Mouse (Mus musculus): ENCODE measurements at regions not wholly inside any gene's neighbourhood (a gene's known extent, or its start where the extent isn't known, plus 50 kb on each side); places are given as distances from the start of the nearest gene placed in this dataset.

DNA sequence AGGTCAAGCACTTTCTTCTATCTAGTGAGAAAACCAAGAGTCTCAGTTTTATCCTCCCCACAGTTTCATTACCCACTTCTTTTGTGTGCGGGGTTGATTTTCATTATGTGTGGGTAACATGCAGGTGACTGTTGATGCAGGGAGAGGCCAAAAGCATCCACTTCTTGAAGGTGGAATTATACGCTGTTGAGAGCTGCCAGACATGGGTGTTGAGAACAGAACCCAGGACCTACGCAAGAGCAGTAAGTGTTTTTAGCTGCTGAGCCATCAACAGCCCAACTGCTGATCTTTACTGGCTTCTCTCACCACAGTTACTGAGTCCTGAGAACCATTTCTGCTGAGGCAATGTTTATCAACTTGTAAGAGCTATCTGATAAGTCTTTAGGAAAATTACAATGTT is 272.4 kb upstream of the Hnrnpa3 start:
- Histone ChIP-seq H3K4me3 (ENCODE audit: control insufficient read depth in 1 of 2, insufficient read depth in 1 of 2, low read depth in 2 of 2, low read length in 2 of 2) (no peak overlapping the region), H3K9ac (ENCODE audit: control insufficient read depth, low read depth, low read length, poor library complexity, severe bottlenecking) (no peak overlapping the region), H3K9me3 (replicated peaks; ENCODE audit: insufficient read depth, low read length) (no peaks in the 10 kb centered on the region), H3K27me3 (ENCODE audit: control insufficient read depth in 1 of 2, insufficient read depth in 2 of 2, low read length in 2 of 2) (peaks cover 0 to 6% of the 10 kb centered on the region in 2 experiments), H3K36me3 (ENCODE audit: control insufficient read depth in 1 of 2, insufficient read depth in 2 of 2, low read length in 2 of 2) (no peaks in the 10 kb centered on the region), H3K79me2 (ENCODE audit: control insufficient read depth, insufficient read depth, low read length, poor library complexity) (no peaks in the 10 kb centered on the region), H3K27ac (ENCODE audit: control insufficient read depth, low read depth, low read length) (no peak overlapping the region), H3K4me1 (ENCODE audit: control insufficient read depth in 1 of 2, insufficient read depth in 2 of 2, low read length in 2 of 2) (no peaks in the 10 kb centered on the region)
- no peak for TF ChIP-seq NRF1 (IDR thresholded peaks at IDR 0.05; ENCODE audit: insufficient read depth, low read depth, low read length, poor library complexity, severe bottlenecking)
- TF ChIP-seq USF2 (IDR thresholded peaks at IDR 0.05; ENCODE audit: borderline replicate concordance in 1 of 2, insufficient read depth in 1 of 2, low read depth in 1 of 2, low read length in 2 of 2), result no peak
- no peak for TF ChIP-seq JUND (IDR thresholded peaks at IDR 0.05; ENCODE audit: low read depth, low read length)
- no peak for TF ChIP-seq MEF2A (IDR thresholded peaks at IDR 0.05; ENCODE audit: extremely low read depth, insufficient replicate concordance, low read depth, low read length, poor library complexity, severe bottlenecking)
- TF ChIP-seq ZKSCAN1 (IDR thresholded peaks at IDR 0.05; ENCODE audit: low read depth, low read length), result no peak
- no peak for TF ChIP-seq EP300 (IDR thresholded peaks at IDR 0.05; ENCODE audit: low read depth in 1 of 2, low read length in 2 of 2)
- no peak for TF ChIP-seq USF1 (IDR thresholded peaks at IDR 0.05; ENCODE audit: low read depth, low read length)
- no peak for TF ChIP-seq RCOR1 (IDR thresholded peaks at IDR 0.05; ENCODE audit: low read depth, low read length)
- no peak for TF ChIP-seq MXI1 (IDR thresholded peaks at IDR 0.05; ENCODE audit: low read depth, low read length)
- TF ChIP-seq BHLHE40 (IDR thresholded peaks at IDR 0.05; ENCODE audit: borderline replicate concordance, low read depth, low read length), result no peak
- no peak for TF ChIP-seq MYB (IDR thresholded peaks at IDR 0.05; ENCODE audit: low read depth, low read length)
- TF ChIP-seq E2F4 (IDR thresholded peaks at IDR 0.05; ENCODE audit: borderline replicate concordance, low read depth, low read length), result no peak
- TF ChIP-seq RAD21 (IDR thresholded peaks at IDR 0.05; ENCODE audit: low read depth, low read length), result no peak
- no peak for TF ChIP-seq ZMIZ1 (IDR thresholded peaks at IDR 0.05; ENCODE audit: low read depth, low read length)
- no peak for TF ChIP-seq TAL1 (IDR thresholded peaks at IDR 0.05; ENCODE audit: low read length)
- no peak for TF ChIP-seq ETS1 (IDR thresholded peaks at IDR 0.05; ENCODE audit: low read depth, low read length)
- TF ChIP-seq TCF12 (IDR thresholded peaks at IDR 0.05; ENCODE audit: low read depth, low read length), result no peak
- DNase-seq (ENCODE audit: low read depth, low spot score), result no peak

DNA sequence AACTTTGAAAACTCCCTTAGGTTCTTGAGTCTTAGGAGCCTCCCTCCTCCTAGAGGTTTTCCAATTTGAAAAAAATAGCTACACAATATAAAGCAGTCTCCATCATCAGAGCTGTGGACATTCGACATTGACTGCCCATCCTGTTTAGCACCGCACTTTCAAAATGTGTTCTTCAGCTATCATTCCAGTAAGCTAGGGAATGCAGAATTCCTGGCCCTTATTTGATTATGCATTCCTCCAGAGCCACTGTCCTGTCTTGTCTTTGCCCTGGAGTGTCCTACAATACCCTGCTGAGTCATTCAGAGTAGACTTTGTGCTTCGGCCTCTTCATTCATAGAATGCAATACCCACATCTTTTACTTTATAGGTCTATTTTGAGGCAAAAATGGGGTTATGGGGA is 267.0 kb upstream of the Hnrnpa3 start:
- Histone ChIP-seq H3K36me3 (ENCODE audit: control insufficient read depth in 1 of 2, insufficient read depth in 2 of 2, low read length in 2 of 2) (no peaks in the 10 kb centered on the region), H3K27ac (ENCODE audit: control insufficient read depth, low read depth, low read length) (no peak overlapping the region), H3K4me1 (ENCODE audit: control insufficient read depth in 1 of 2, insufficient read depth in 2 of 2, low read length in 2 of 2) (no peaks in the 10 kb centered on the region), H3K79me2 (ENCODE audit: control insufficient read depth, insufficient read depth, low read length, poor library complexity) (no peaks in the 10 kb centered on the region), H3K4me3 (ENCODE audit: control insufficient read depth in 1 of 2, insufficient read depth in 1 of 2, low read depth in 2 of 2, low read length in 2 of 2) (no peak overlapping the region), H3K9ac (ENCODE audit: control insufficient read depth, low read depth, low read length, poor library complexity, severe bottlenecking) (no peak overlapping the region), H3K9me3 (replicated peaks; ENCODE audit: insufficient read depth, low read length) (no peaks in the 10 kb centered on the region), H3K27me3 (ENCODE audit: control insufficient read depth in 1 of 2, insufficient read depth in 2 of 2, low read length in 2 of 2) (peaks cover 7 to 8% of the 10 kb centered on the region in 2 experiments)
- TF ChIP-seq JUND (IDR thresholded peaks at IDR 0.05; ENCODE audit: low read depth, low read length) (no peak), MAFK (IDR thresholded peaks at IDR 0.05; ENCODE audit: borderline replicate concordance, low read depth, low read length) (no peak), MXI1 (IDR thresholded peaks at IDR 0.05; ENCODE audit: low read depth, low read length) (no peak), NELFE (IDR thresholded peaks at IDR 0.05; ENCODE audit: low read depth, low read length) (no peak), CHD1 (IDR thresholded peaks at IDR 0.05; ENCODE audit: low read depth, low read length) (no peak), NRF1 (IDR thresholded peaks at IDR 0.05; ENCODE audit: insufficient read depth, low read depth, low read length, poor library complexity, severe bottlenecking) (no peak), MYC (IDR thresholded peaks at IDR 0.05; ENCODE audit: low read depth, low read length) (no peak), ZMIZ1 (IDR thresholded peaks at IDR 0.05; ENCODE audit: low read depth, low read length) (no peak), MAZ (IDR thresholded peaks at IDR 0.05; ENCODE audit: low read depth, low read length) (no peak), MEF2A (IDR thresholded peaks at IDR 0.05; ENCODE audit: extremely low read depth, insufficient replicate concordance, low read depth, low read length, poor library complexity, severe bottlenecking) (no peak), CHD2 (IDR thresholded peaks at IDR 0.05; ENCODE audit: low read length) (no peak), TAL1 (IDR thresholded peaks at IDR 0.05; ENCODE audit: low read length) (no peak)
- DNase-seq (ENCODE audit: low read depth, low spot score), result no peak

Data from MEL (cell line).